Mouse (Mus musculus): ENCODE measurements around the gene Gm10203. TPM values are rescaled to one million over a fixed set of nuclear protein-coding genes. Genes with fewer than 3 reads are reported as not detected.
A peak's percentile ranks its signal among the peaks of the same experiment; 100 is the strongest.

The Gm10203 gene
- polyA plus RNA-seq, 2 experiments = not detected

- DNase-seq (ENCODE audit: low read depth in 3 of 3, low spot score in 3 of 3) (no peak), ATAC-seq (ENCODE audit: insufficient read depth) (no peak)
- Histone ChIP-seq H3K36me3 (replicated peaks; ENCODE audit: control insufficient read depth, insufficient read depth, low read depth) (no peaks in the 10 kb centered on the region), H3K27ac (no peak overlapping the region), H3K9ac (replicated peaks) (no peak overlapping the region), H3K9me3 (ENCODE audit: control insufficient read depth, low read length) (no peaks in the 10 kb centered on the region), H3K4me3 (ENCODE audit: insufficient read depth in 1 of 2, low read depth in 2 of 2, low read length in 2 of 2) (no peak overlapping the region), H3K4me1 (replicated peaks; ENCODE audit: control insufficient read depth in 2 of 2, insufficient read depth in 2 of 2, low read length in 1 of 2) (peaks cover 3 to 10% of the 10 kb centered on the region in 2 experiments; a peak in 3 of 4 replicates), H3K4me2 (ENCODE audit: low read depth) (no peak overlapping the region), H3K27me3 (ENCODE audit: control insufficient read depth, insufficient read depth, low read length) (no peaks in the 10 kb centered on the region)
- TF ChIP-seq EP300 (IDR thresholded peaks at IDR 0.05; ENCODE audit: low read depth) (no peak), CTCF (IDR thresholded peaks at IDR 0.05; ENCODE audit: low read depth) (no peak)
- 31% methylated on average over 3 of the region's 3 CpGs for WGBS (ENCODE audit: insufficient replicate concordance)
Observed at GRCm38 (mm10) chr6:149131111-149131510, 1.1 kb downstream of the Gm10203 start.

DNA sequence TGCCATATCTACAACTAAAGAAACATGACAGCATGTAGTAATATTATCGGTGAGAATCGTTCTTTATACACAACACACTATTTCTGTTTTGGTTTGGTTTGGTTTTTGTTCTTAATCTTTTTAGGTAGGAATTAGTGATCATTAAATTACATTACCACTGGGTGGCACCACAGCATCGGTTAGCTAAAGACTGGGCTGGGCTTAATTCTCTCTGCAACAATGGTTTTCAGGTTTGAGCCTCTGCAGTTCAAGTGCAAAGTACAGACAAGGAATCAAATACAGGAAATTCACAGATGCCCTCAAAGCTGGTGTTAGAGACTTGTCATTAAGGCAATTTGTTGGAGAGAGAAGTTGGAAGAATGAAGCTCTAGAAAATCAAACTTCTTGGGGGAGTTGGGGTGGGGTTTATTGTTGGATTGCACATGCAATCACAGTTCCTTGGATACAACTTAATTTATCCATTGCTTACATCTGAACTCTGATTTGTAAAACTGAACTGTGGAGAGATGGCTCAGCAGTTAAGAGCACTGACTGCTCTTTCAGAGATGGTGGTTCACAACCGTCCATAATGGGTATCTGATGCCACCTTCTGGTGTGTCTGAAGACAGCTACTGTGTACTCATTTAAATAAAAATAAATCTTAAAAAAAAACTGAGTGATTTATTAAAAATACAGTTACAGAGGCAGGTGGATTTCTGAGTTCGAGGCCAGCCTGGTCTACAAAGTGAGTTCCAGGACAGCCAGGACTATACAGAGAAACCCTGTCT is 2.5 kb downstream of the Gm10203 start:
- Histone ChIP-seq H3K9me3 (ENCODE audit: control insufficient read depth, low read length) (no peaks in the 10 kb centered on the region), H3K27ac (no peak overlapping the region), H3K36me3 (replicated peaks; ENCODE audit: control insufficient read depth, insufficient read depth, low read depth) (no peaks in the 10 kb centered on the region), H3K27me3 (ENCODE audit: control insufficient read depth, insufficient read depth, low read length) (no peaks in the 10 kb centered on the region), H3K4me3 (ENCODE audit: insufficient read depth in 1 of 2, low read depth in 2 of 2, low read length in 2 of 2) (no peak overlapping the region), H3K4me2 (ENCODE audit: low read depth) (no peak overlapping the region), H3K4me1 (replicated peaks; ENCODE audit: control insufficient read depth in 2 of 2, insufficient read depth in 2 of 2, low read length in 1 of 2) (peaks cover 3 to 10% of the 10 kb centered on the region in 2 experiments; a peak in 3 of 4 replicates), H3K9ac (replicated peaks) (no peak overlapping the region)
- DNase-seq (ENCODE audit: low read depth in 3 of 3, low spot score in 3 of 3) (peak; percentile 29 to 58 (median 41)), ATAC-seq (ENCODE audit: insufficient read depth) (peak; percentile 40; the same call in 1 of the 2 replicates)
- 23% methylated on average over 5 of the region's 5 CpGs for WGBS (ENCODE audit: insufficient replicate concordance)
- TF ChIP-seq EP300 (IDR thresholded peaks at IDR 0.05; ENCODE audit: low read depth) (no peak), CTCF (IDR thresholded peaks at IDR 0.05; ENCODE audit: low read depth) (peak; percentile 70)

DNA sequence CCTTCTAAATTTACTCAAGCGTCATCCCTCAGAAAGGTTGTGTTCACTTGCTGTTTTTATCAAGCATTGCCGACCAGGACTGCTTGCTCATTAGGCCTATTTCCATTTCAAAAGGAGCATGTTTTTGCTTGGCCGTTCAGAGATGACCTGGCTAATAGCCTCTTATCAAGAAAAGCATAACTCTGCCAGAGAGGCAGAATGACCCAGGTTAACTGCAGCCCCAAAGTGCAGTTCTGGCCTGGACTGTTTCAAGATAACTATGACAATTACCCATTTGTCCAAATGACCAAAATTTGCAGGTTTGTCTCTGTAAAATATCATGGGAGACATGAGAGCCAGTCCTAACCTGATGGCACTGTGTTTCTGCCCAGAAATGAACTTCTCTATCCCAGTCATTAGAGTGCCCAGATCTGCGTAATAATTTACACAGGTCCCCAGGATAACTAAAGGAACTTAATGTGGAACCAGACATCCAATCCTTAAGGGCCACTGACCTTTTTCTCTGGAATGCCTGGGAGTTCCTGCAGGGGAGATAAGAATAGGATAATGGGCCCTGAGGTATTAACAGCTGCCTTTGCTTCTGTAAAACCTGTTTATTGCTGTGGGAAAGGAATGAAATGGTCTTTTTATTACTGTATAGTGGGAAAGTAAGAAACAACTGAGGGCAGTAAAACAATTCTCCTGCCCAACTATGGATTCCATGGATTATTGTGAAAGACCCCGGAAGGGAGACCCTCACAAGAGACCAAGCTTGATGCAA is 4.6 kb downstream of the Gm10203 start:
- Histone ChIP-seq H3K9ac (replicated peaks) (no peak overlapping the region), H3K4me3 (ENCODE audit: insufficient read depth in 1 of 2, low read depth in 2 of 2, low read length in 2 of 2) (no peak overlapping the region), H3K9me3 (ENCODE audit: control insufficient read depth, low read length) (no peaks in the 10 kb centered on the region), H3K36me3 (replicated peaks; ENCODE audit: control insufficient read depth, insufficient read depth, low read depth) (no peaks in the 10 kb centered on the region), H3K4me2 (ENCODE audit: low read depth) (no peak overlapping the region), H3K4me1 (replicated peaks; ENCODE audit: control insufficient read depth in 2 of 2, insufficient read depth in 2 of 2, low read length in 1 of 2) (peaks cover 3 to 10% of the 10 kb centered on the region in 2 experiments; a peak in 3 of 4 replicates), H3K27ac (no peak overlapping the region), H3K27me3 (ENCODE audit: control insufficient read depth, insufficient read depth, low read length) (no peaks in the 10 kb centered on the region)
- no peak for DNase-seq (ENCODE audit: low read depth in 3 of 3, low spot score in 3 of 3)
- WGBS (ENCODE audit: insufficient replicate concordance) = 36% methylated on average over 5 of the region's 5 CpGs
- peak; percentile 24; the same call in 1 of the 2 replicates for ATAC-seq (ENCODE audit: insufficient read depth)
- no peak for TF ChIP-seq EP300 (IDR thresholded peaks at IDR 0.05; ENCODE audit: low read depth)
- TF ChIP-seq CTCF (IDR thresholded peaks at IDR 0.05; ENCODE audit: low read depth) = no peak

DNA sequence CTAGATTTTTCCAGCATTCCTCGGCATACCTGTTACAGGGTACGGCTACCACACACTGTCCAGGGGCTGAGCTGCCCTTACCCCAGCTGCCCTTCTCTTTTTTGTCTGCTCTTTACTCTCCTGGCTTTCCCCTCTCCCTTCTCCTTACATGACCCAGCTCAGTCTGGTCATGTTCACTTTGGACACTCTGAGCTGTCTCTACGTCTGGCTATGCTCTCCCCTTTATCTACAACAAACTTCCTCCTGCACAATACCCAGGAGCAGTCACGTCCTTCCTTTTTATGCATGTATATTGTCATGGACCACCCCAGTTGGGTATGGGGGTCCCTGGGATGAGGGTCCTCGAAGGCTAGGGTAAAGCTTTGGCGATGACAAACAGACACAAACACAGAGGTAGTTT is 5.7 kb downstream of the Gm10203 start:
- Histone ChIP-seq H3K27me3 (ENCODE audit: control insufficient read depth, insufficient read depth, low read length) (no peaks in the 10 kb centered on the region), H3K4me1 (replicated peaks; ENCODE audit: control insufficient read depth in 2 of 2, insufficient read depth in 2 of 2, low read length in 1 of 2) (peaks cover 3 to 11% of the 10 kb centered on the region in 2 experiments; a peak in 3 of 4 replicates), H3K4me2 (ENCODE audit: low read depth) (no peak overlapping the region), H3K27ac (no peak overlapping the region), H3K9me3 (ENCODE audit: control insufficient read depth, low read length) (no peaks in the 10 kb centered on the region), H3K36me3 (replicated peaks; ENCODE audit: control insufficient read depth, insufficient read depth, low read depth) (no peaks in the 10 kb centered on the region), H3K9ac (replicated peaks) (no peak overlapping the region), H3K4me3 (ENCODE audit: insufficient read depth in 1 of 2, low read depth in 2 of 2, low read length in 2 of 2) (no peak overlapping the region)
- no peak for TF ChIP-seq EP300 (IDR thresholded peaks at IDR 0.05; ENCODE audit: low read depth)
- TF ChIP-seq CTCF (IDR thresholded peaks at IDR 0.05; ENCODE audit: low read depth) = no peak
- 51% methylated on average over 6 of the region's 6 CpGs for WGBS (ENCODE audit: insufficient replicate concordance)
- DNase-seq (ENCODE audit: low read depth in 3 of 3, low spot score in 3 of 3) (no peak), ATAC-seq (ENCODE audit: insufficient read depth) (no peak)

DNA sequence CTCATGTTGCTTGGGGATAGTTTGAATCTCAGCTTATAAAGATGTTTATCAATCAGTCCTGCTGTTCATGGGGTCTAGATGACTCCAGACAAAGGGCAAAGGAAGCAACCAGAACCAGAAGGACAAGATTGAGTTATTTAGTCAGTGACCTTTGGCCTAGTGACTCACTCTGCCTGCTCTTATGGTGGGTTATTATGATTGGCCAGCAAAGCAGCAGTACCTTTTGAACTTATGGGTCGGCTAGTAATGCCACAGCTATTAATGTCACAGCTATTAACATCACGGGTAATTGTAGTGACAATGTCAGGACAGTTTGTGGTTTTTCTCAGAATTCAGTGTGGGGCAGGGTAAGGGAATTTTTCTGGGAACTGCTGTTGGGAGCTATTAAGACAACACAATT is 8.0 kb downstream of the Gm10203 start:
- H3K9ac ChIP-seq (replicated peaks) = no peak overlapping the region
- H3K36me3 ChIP-seq (replicated peaks; ENCODE audit: control insufficient read depth, insufficient read depth, low read depth) = no peaks in the 10 kb centered on the region; the same call in 1 of the 2 replicates
- H3K4me3 ChIP-seq (ENCODE audit: insufficient read depth in 1 of 2, low read depth in 2 of 2, low read length in 2 of 2) = no peak overlapping the region
- no peaks in the 10 kb centered on the region for H3K9me3 ChIP-seq (ENCODE audit: control insufficient read depth, low read length)
- peaks cover 5 to 19% of the 10 kb centered on the region in 2 experiments; a peak in 3 of 4 replicates for H3K4me1 ChIP-seq (replicated peaks; ENCODE audit: control insufficient read depth in 2 of 2, insufficient read depth in 2 of 2, low read length in 1 of 2)
- 49% methylated on average over 2 of the region's 2 CpGs for WGBS (ENCODE audit: insufficient replicate concordance)
- ATAC-seq (ENCODE audit: insufficient read depth) (no peak), DNase-seq (ENCODE audit: low read depth in 3 of 3, low spot score in 3 of 3) (no peak)
- H3K27ac ChIP-seq = no peak overlapping the region
- H3K4me2 ChIP-seq (ENCODE audit: low read depth) = no peak overlapping the region
- H3K27me3 ChIP-seq (ENCODE audit: control insufficient read depth, insufficient read depth, low read length) = no peaks in the 10 kb centered on the region
- TF ChIP-seq EP300 (IDR thresholded peaks at IDR 0.05; ENCODE audit: low read depth) (no peak), CTCF (IDR thresholded peaks at IDR 0.05; ENCODE audit: low read depth) (no peak)

Measured in liver, embryonic 14.5 days (tissue).